Mouse (Mus musculus): ENCODE measurements at regions not wholly inside any gene's neighbourhood (a gene's known extent, or its start where the extent isn't known, plus 50 kb on each side); places are given as distances from the start of the nearest gene placed in this dataset.

DNA sequence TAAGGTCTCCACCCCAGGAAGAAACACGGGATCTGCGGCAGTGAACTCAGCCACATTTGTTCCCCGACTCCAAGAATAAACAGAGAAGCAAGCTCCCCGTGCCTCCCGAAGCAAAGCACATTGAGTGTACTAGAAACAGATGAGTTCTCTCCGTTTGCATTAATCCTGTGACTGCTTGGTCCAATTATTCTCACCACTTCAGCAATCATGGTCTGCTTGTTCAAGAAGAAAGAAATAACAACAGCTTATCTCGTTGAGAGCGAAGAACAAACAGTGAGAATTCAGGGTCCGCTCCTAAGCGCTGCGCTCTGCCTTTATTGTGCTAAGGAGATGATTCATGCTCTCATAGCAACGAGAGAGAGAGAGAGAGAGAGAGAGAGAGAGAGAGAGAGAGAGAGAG is 393.6 kb upstream of the Dynlrb2 start:
- Histone ChIP-seq H3K27ac (ENCODE audit: insufficient read depth, low read depth, low read length, poor library complexity, severe bottlenecking) (no peak overlapping the region), H3K9me3 (ENCODE audit: control insufficient read depth, insufficient read depth, low read depth, low read length) (no peaks in the 10 kb centered on the region), H3K9ac (ENCODE audit: insufficient read depth, low read depth, low read length, poor library complexity, severe bottlenecking) (no peak overlapping the region), H3K36me3 (ENCODE audit: control insufficient read depth, insufficient read depth, low read length, poor library complexity, severe bottlenecking) (no peaks in the 10 kb centered on the region), H3K4me1 (ENCODE audit: control insufficient read depth in 2 of 2, insufficient read depth in 2 of 2, low read length in 2 of 2, poor library complexity in 1 of 2) (no peaks in the 10 kb centered on the region), H3K4me3 (ENCODE audit: insufficient read depth in 1 of 2, low read depth in 1 of 2, low read length in 2 of 2, poor library complexity in 1 of 2, severe bottlenecking in 1 of 2) (no peak overlapping the region)
- in situ Hi-C loops (cut with MboI; ENCODE audit: low sequenced_read_pairs in 2 of 2, unreplicated experiment in 2 of 2) = no loop called here
- TF ChIP-seq ZNF384 (IDR thresholded peaks at IDR 0.05; ENCODE audit: low read depth, low read length) = no peak
- TF ChIP-seq HCFC1 (IDR thresholded peaks at IDR 0.05; ENCODE audit: borderline replicate concordance, insufficient read depth, low read length) = no peak
- no peak for TF ChIP-seq CHD2 (IDR thresholded peaks at IDR 0.05; ENCODE audit: low read depth, low read length)
- TF ChIP-seq ZC3H11A (IDR thresholded peaks at IDR 0.05; ENCODE audit: borderline replicate concordance, low read depth, low read length) = no peak
- no peak for TF ChIP-seq MAFK (IDR thresholded peaks at IDR 0.05; ENCODE audit: insufficient read depth, low read depth, low read length)
- no peak for DNase-seq (ENCODE audit: low read depth, low spot score)

DNA sequence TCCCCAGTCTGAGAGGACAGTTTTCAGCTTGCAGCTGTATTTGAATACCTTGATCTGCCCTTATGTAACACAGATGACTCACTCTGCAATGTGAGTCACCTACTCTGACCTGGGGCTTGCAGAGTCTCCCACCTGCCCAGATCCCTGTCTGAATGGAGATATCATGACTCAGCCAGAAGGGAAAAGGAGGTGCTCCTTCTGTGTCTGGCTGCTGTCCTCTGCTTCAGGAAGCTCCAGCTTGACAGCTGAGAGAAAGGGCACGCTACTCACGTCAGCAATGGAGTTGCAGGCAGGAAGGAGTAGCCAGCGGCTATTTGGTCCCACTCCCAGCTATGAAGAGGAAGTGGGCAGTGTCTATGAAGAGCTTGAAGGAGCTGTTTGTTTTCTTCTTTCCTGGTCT is 389.1 kb upstream of the Maf start:
- H3K9me3 ChIP-seq (ENCODE audit: control insufficient read depth, insufficient read depth, low read depth, low read length) = no peaks in the 10 kb centered on the region
- in situ Hi-C loops (cut with MboI; ENCODE audit: low sequenced_read_pairs in 2 of 2, unreplicated experiment in 2 of 2) = no loop called here
- no peaks in the 10 kb centered on the region for H3K36me3 ChIP-seq (ENCODE audit: control insufficient read depth, insufficient read depth, low read length, poor library complexity, severe bottlenecking)
- no peak overlapping the region for H3K4me3 ChIP-seq (ENCODE audit: insufficient read depth in 1 of 2, low read depth in 1 of 2, low read length in 2 of 2, poor library complexity in 1 of 2, severe bottlenecking in 1 of 2)
- no peak for TF ChIP-seq ZNF384 (IDR thresholded peaks at IDR 0.05; ENCODE audit: low read depth, low read length)
- TF ChIP-seq MAFK (IDR thresholded peaks at IDR 0.05; ENCODE audit: insufficient read depth, low read depth, low read length) = peak; percentile 14; the same call in 1 of the 2 replicates
- H3K27ac ChIP-seq (ENCODE audit: insufficient read depth, low read depth, low read length, poor library complexity, severe bottlenecking) = no peak overlapping the region
- H3K4me1 ChIP-seq (ENCODE audit: control insufficient read depth in 2 of 2, insufficient read depth in 2 of 2, low read length in 2 of 2, poor library complexity in 1 of 2) = no peaks in the 10 kb centered on the region
- DNase-seq (ENCODE audit: low read depth, low spot score) = no peak
- H3K9ac ChIP-seq (ENCODE audit: insufficient read depth, low read depth, low read length, poor library complexity, severe bottlenecking) = no peak overlapping the region

DNA sequence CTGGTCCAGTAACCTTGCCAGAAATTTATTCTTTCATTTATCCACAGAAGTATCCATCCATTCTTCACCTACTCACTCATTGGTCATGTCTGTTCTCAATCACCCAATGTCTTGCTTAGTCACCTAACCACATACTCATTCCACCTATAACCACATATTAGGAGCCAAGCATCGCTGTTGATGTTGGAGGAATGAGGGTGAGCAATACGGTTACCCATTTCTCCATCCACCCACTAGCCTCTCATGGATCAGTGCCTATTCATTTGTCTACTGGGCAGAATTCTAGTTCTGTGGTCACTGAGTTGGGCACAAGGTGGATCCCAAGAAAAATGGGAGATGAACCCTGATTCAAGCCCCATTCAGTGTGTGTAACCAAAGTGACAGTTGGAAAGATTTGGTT is 375.6 kb upstream of the Maf start:
- Histone ChIP-seq H3K4me3 (ENCODE audit: insufficient read depth in 1 of 2, low read depth in 1 of 2, low read length in 2 of 2, poor library complexity in 1 of 2, severe bottlenecking in 1 of 2) (no peak overlapping the region), H3K27ac (ENCODE audit: insufficient read depth, low read depth, low read length, poor library complexity, severe bottlenecking) (no peak overlapping the region), H3K9me3 (ENCODE audit: control insufficient read depth, insufficient read depth, low read depth, low read length) (no peaks in the 10 kb centered on the region), H3K4me1 (ENCODE audit: control insufficient read depth in 2 of 2, insufficient read depth in 2 of 2, low read length in 2 of 2, poor library complexity in 1 of 2) (no peaks in the 10 kb centered on the region), H3K36me3 (ENCODE audit: control insufficient read depth, insufficient read depth, low read length, poor library complexity, severe bottlenecking) (no peaks in the 10 kb centered on the region), H3K9ac (ENCODE audit: insufficient read depth, low read depth, low read length, poor library complexity, severe bottlenecking) (no peak overlapping the region)
- in situ Hi-C loops (cut with MboI; ENCODE audit: low sequenced_read_pairs in 2 of 2, unreplicated experiment in 2 of 2) = no loop called here
- no peak for DNase-seq (ENCODE audit: low read depth, low spot score)
- TF ChIP-seq HCFC1 (IDR thresholded peaks at IDR 0.05; ENCODE audit: borderline replicate concordance, insufficient read depth, low read length) = no peak
- no peak for TF ChIP-seq CHD2 (IDR thresholded peaks at IDR 0.05; ENCODE audit: low read depth, low read length)
- TF ChIP-seq ZC3H11A (IDR thresholded peaks at IDR 0.05; ENCODE audit: borderline replicate concordance, low read depth, low read length) = no peak
- TF ChIP-seq MAFK (IDR thresholded peaks at IDR 0.05; ENCODE audit: insufficient read depth, low read depth, low read length) = no peak
- TF ChIP-seq ZNF384 (IDR thresholded peaks at IDR 0.05; ENCODE audit: low read depth, low read length) = no peak

DNA sequence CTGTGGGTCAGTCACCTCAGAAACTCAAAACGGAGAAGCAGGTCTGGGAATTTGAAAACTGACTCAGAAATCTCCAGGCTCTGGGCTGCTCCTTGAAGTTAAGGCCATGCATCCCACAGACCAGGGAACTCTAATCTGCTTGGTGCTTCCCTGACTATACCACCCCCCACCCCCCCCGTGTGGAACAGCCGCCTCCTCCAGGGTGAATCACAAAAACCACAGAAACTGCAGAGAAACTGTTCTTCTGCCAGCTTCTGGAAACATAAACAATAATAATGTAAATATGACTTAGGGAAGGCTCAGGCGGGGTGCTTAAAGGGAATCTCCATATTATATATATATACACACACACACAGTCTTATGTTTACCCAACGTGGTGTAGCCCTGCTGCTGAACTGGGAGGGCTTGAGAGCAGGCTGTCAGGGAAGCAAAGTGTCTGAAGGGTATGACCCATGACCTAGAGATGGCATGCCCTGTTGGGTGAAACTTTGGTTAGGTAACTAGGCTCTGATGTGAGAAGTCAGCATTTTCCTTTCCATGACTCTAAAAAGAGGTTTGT is 371.3 kb upstream of the Maf start:
- Histone ChIP-seq H3K36me3 (ENCODE audit: control insufficient read depth, insufficient read depth, low read length, poor library complexity, severe bottlenecking) (no peaks in the 10 kb centered on the region), H3K9me3 (ENCODE audit: control insufficient read depth, insufficient read depth, low read depth, low read length) (no peaks in the 10 kb centered on the region), H3K9ac (ENCODE audit: insufficient read depth, low read depth, low read length, poor library complexity, severe bottlenecking) (no peak overlapping the region), H3K4me3 (ENCODE audit: insufficient read depth in 1 of 2, low read depth in 1 of 2, low read length in 2 of 2, poor library complexity in 1 of 2, severe bottlenecking in 1 of 2) (no peak overlapping the region), H3K27ac (ENCODE audit: insufficient read depth, low read depth, low read length, poor library complexity, severe bottlenecking) (no peak overlapping the region), H3K4me1 (ENCODE audit: control insufficient read depth in 2 of 2, insufficient read depth in 2 of 2, low read length in 2 of 2, poor library complexity in 1 of 2) (no peaks in the 10 kb centered on the region)
- TF ChIP-seq HCFC1 (IDR thresholded peaks at IDR 0.05; ENCODE audit: borderline replicate concordance, insufficient read depth, low read length) = no peak
- no peak for TF ChIP-seq ZC3H11A (IDR thresholded peaks at IDR 0.05; ENCODE audit: borderline replicate concordance, low read depth, low read length)
- in situ Hi-C loops (cut with MboI; ENCODE audit: low sequenced_read_pairs in 2 of 2, unreplicated experiment in 2 of 2) = no loop called here
- no peak for DNase-seq (ENCODE audit: low read depth, low spot score)

DNA sequence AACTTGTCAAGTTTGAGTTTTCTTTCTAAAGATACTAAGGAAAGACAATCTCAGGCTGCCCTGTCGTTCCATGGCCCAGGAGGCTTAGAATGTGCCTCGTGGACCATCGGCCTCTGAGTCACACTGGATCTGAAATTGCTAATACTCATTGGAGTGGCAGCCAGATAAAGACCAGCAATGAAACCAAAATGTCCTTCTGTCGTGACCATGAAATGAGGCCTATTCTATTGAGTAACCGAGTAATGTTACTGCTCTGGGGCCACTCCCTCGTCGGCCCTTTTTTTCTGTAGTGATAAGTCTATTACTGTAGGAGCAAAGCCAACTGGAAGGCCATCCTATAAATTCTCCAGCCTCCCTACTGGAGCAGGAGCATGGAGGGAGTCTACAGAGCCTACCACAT is 363.9 kb upstream of the Maf start:
- DNase-seq (ENCODE audit: low read depth, low spot score) = no peak
- no peak overlapping the region for H3K27ac ChIP-seq (ENCODE audit: insufficient read depth, low read depth, low read length, poor library complexity, severe bottlenecking)
- no peaks in the 10 kb centered on the region for H3K36me3 ChIP-seq (ENCODE audit: control insufficient read depth, insufficient read depth, low read length, poor library complexity, severe bottlenecking)
- H3K4me1 ChIP-seq (ENCODE audit: control insufficient read depth in 2 of 2, insufficient read depth in 2 of 2, low read length in 2 of 2, poor library complexity in 1 of 2) = no peaks in the 10 kb centered on the region
- H3K9ac ChIP-seq (ENCODE audit: insufficient read depth, low read depth, low read length, poor library complexity, severe bottlenecking) = no peak overlapping the region
- TF ChIP-seq CHD2 (IDR thresholded peaks at IDR 0.05; ENCODE audit: low read depth, low read length) (no peak), HCFC1 (IDR thresholded peaks at IDR 0.05; ENCODE audit: borderline replicate concordance, insufficient read depth, low read length) (no peak), ZNF384 (IDR thresholded peaks at IDR 0.05; ENCODE audit: low read depth, low read length) (no peak), MAFK (IDR thresholded peaks at IDR 0.05; ENCODE audit: insufficient read depth, low read depth, low read length) (no peak), ZC3H11A (IDR thresholded peaks at IDR 0.05; ENCODE audit: borderline replicate concordance, low read depth, low read length) (no peak)
- H3K4me3 ChIP-seq (ENCODE audit: insufficient read depth in 1 of 2, low read depth in 1 of 2, low read length in 2 of 2, poor library complexity in 1 of 2, severe bottlenecking in 1 of 2) = no peak overlapping the region
- in situ Hi-C loops (cut with MboI; ENCODE audit: low sequenced_read_pairs in 2 of 2, unreplicated experiment in 2 of 2) = no loop called here
- H3K9me3 ChIP-seq (ENCODE audit: control insufficient read depth, insufficient read depth, low read depth, low read length) = no peaks in the 10 kb centered on the region

Data from ES-E14 (cell line).